Mouse (Mus musculus) limb, embryonic 15.5 days (tissue): ENCODE data around the gene Mrpl48. TPM values are rescaled to one million over a fixed set of nuclear protein-coding genes. Genes with fewer than 3 reads are reported as not detected.

Experiments used
- ATAC-seq: fragments of 200-750 bp; cut with Nextera tagmentation; 2 replicates; pipeline ENCODE4 v1.8.0; 2017; ENCODE audit warnings: low read depth, moderate TSS enrichment; ENCODE audit not compliant: insufficient number of reproducible peaks, low FRiP score, low TSS enrichment
- H3K27ac ChIP-seq: fragments of 300-500 bp; sonication (generic); 2 replicates; pipeline ENCODE4 v1.5.1; 2015; ENCODE audit warnings: moderate library complexity, mild to moderate bottlenecking, inconsistent platforms
- H3K27me3 ChIP-seq: fragments of 300-500 bp; sonication (generic); 2 replicates; pipeline ENCODE4 v1.6.1; 2015; ENCODE audit warnings: inconsistent platforms
- H3K36me3 ChIP-seq: fragments of 300-500 bp; sonication (generic); 2 replicates; pipeline ENCODE4 v1.6.1; 2015; ENCODE audit warnings: inconsistent platforms
- H3K4me1 ChIP-seq: fragments of 300-500 bp; sonication (generic); 2 replicates; pipeline ENCODE4 v1.6.1; 2015; ENCODE audit warnings: inconsistent platforms
- H3K4me2 ChIP-seq: fragments of 300-500 bp; sonication (generic); 2 replicates; pipeline ENCODE4 v1.6.1; 2015; ENCODE audit warnings: mild to moderate bottlenecking, inconsistent platforms
- H3K4me3 ChIP-seq: fragments of 300-500 bp; sonication (generic); 2 replicates; pipeline ENCODE4 v1.5.1; 2015; ENCODE audit warnings: mild to moderate bottlenecking, inconsistent platforms
- H3K9ac ChIP-seq: fragments of 300-500 bp; sonication (generic); 2 replicates; pipeline ENCODE4 v1.6.1; 2015; ENCODE audit warnings: inconsistent platforms
- H3K9me3 ChIP-seq: fragments of 300-500 bp; sonication (generic); 2 replicates; pipeline ENCODE4 v1.6.1; 2016; ENCODE audit warnings: inconsistent platforms
- WGBS: fragments of 180-500 bp; shearing (Covaris S2); methylation state at CpG from one replicate; pipeline ENCODE4 v1.1.7; 2015; 5-methylcytosine and 5-hydroxymethylcytosine counted together
- polyA plus RNA-seq: library from polyadenylated mRNA; unstranded; fragments of >200 nt; fragmentation: Nextera tagmentation; extraction: Ambion mirVana; gene quantifications from 2 replicates; pipeline ENCODE4 v1.2.1, GENCODE M21; 2015

The Mrpl48 gene
- polyA plus RNA-seq, 1 experiment from 2014 or later = 73.5 TPM

DNA sequence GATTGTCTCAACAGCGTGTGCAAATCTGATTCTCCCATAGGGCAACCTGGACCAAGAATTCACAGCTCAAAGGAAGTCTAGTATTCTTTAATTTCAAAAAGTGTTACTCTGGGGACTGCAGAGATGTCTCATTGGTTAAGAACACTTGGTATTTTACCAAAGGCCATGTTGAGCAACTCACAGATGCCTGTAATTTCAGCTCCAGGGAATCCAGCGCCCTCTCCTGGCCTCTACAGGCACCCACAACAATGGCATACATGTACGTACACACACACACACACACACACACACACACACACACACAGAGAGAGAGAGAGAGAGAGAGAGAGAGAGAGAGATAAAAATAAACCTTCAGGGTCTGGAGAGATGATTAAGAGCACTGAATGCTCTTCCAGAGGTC is 85.9 kb downstream of the Mrpl48 start:
- H3K27ac ChIP-seq = no peak overlapping the region
- WGBS = 82% methylated on average over 3 of the region's 3 CpGs
- H3K36me3 ChIP-seq = no peaks in the 10 kb centered on the region
- no peaks in the 10 kb centered on the region for H3K4me1 ChIP-seq
- no peak overlapping the region for H3K9ac ChIP-seq
- no peak for ATAC-seq
- H3K4me3 ChIP-seq = no peak overlapping the region
- H3K9me3 ChIP-seq = no peaks in the 10 kb centered on the region
- H3K4me2 ChIP-seq = no peak overlapping the region
- no peaks in the 10 kb centered on the region for H3K27me3 ChIP-seq

DNA sequence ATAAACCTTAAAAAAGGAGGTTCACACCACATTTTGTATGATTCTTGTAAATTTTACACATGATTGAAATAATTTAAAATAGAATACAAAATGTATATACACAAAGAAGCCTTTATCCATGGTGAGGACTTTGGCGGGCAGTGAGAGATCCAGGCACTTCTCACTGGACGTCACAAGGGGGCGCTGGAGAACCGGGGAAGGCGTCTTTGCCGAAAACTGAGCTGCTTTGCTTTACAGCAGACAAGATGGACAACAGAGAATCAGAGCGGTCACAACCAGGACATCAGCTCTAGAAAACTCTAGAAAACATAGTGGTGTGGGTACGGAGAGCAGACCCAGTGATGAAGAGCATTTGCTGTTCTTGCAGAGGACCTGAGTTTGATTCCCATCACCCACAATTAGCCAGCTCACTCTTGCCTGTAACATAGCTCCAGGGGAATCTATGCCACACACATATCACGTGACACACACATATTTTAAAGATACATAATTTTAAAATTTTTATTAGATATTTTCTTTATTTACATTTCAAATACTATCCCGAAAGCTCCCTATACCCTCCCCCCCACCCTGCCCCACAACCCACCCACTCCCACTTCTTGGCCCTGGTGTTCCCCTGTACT is 87.3 kb downstream of the Mrpl48 start:
- H3K9me3 ChIP-seq = no peaks in the 10 kb centered on the region
- 18% methylated on average over 10 of the region's 10 CpGs for WGBS
- H3K4me1 ChIP-seq = no peaks in the 10 kb centered on the region
- no peak overlapping the region for H3K4me3 ChIP-seq
- no peak overlapping the region for H3K27ac ChIP-seq
- H3K36me3 ChIP-seq = no peaks in the 10 kb centered on the region
- H3K27me3 ChIP-seq = no peaks in the 10 kb centered on the region
- H3K4me2 ChIP-seq = 0 out of 2 replicates have a peak overlapping the region, but pooled peaks have one; percentile 22
- no peak for ATAC-seq
- H3K9ac ChIP-seq = no peak overlapping the region

DNA sequence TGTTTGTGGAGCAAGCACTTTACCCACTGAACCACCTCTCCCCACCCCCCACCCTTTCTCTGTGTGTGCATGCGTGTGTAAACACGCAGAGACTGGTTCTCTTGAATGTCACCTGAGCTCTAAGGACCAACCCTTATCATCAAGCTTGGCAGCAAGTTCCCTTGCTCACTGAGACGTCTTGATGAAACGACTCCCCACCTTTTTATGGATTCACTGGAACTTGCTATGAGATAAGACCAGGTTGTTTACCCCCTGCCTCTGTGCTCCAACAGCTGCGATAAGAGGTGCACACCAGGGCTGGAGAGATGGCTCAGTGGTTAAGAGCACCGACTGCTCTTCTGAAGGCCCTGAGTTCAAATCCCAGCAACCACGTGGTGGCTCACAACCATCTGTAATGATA is 87.9 kb downstream of the Mrpl48 start:
- Histone ChIP-seq H3K9me3 (no peaks in the 10 kb centered on the region), H3K4me3 (no peak overlapping the region), H3K36me3 (no peaks in the 10 kb centered on the region), H3K4me2 (no peak overlapping the region), H3K27me3 (no peaks in the 10 kb centered on the region), H3K4me1 (no peaks in the 10 kb centered on the region), H3K27ac (no peak overlapping the region), H3K9ac (no peak overlapping the region)
- 55% methylated on average over 7 of the region's 7 CpGs for WGBS
- ATAC-seq = no peak

DNA sequence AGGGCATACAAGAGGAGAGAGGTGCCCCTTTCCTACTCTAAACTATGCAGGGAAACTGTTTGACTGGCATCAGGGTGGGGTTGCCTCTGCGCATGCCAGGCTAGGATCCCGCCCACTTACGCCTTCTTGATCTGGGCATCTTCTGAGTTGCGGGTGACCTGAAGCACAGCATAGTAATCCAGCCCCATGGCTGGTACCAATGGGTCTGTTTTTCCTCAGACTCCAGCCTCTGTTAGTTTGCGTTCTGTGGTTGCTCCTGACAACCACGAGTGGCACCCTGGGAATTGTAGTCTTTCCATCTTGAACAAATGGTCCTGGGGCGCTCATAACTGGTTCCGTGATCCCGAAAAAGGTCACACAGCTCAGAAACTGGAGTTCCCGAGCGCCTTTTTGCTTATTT is 93.5 kb downstream of the Mrpl48 start, which contains the start of gene Dnajb13:
TSS of gene Dnajb13 (minus strand) at position 388 of the 400 bp plus-strand sequence.
- no peak within 1 kb of the TSS for H3K4me3 ChIP-seq
- H3K4me1 ChIP-seq = peaks cover 3% of the 10 kb centered on the region; the same call in 1 of the 2 replicates
- no peak for ATAC-seq
- H3K36me3 ChIP-seq = no peaks in the 10 kb centered on the region
- H3K27ac ChIP-seq = no peak within 1 kb of the TSS
- WGBS = 49% methylated on average over 11 of the region's 11 CpGs
- H3K4me2 ChIP-seq = no peak within 1 kb of the TSS
- no peak within 1 kb of the TSS for H3K9ac ChIP-seq
- no peaks in the 10 kb centered on the region for H3K9me3 ChIP-seq
- H3K27me3 ChIP-seq = no peaks in the 10 kb centered on the region; the same call in 1 of the 2 replicates

DNA sequence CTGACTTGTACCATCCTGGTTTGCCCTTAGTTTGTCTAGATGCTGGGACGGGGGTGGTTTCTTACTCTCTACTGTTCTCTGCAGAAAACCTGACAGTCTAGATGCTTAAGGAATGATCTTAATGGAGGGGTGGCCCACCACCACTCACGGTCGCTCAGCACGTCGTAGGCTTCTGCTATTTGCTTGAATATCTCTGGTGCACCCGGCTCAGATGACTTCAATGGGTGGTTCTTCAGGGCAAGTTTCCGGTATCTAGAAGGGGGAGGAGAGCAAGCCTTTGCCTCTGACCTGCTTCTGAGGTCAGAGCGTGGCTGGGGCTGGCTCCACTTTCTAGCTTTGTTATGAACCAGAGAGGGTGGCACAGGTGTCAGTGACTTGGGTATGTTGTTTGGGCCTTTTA is 96.5 kb downstream of the Mrpl48 start:
- Histone ChIP-seq H3K36me3 (no peaks in the 10 kb centered on the region), H3K27ac (no peak overlapping the region), H3K4me2 (no peak overlapping the region), H3K9me3 (no peaks in the 10 kb centered on the region), H3K9ac (no peak overlapping the region), H3K27me3 (no peaks in the 10 kb centered on the region; the same call in 1 of the 2 replicates), H3K4me3 (no peak overlapping the region), H3K4me1 (peaks cover 3% of the 10 kb centered on the region; the same call in 1 of the 2 replicates)
- 78% methylated on average over 8 of the region's 8 CpGs for WGBS
- no peak for ATAC-seq

DNA sequence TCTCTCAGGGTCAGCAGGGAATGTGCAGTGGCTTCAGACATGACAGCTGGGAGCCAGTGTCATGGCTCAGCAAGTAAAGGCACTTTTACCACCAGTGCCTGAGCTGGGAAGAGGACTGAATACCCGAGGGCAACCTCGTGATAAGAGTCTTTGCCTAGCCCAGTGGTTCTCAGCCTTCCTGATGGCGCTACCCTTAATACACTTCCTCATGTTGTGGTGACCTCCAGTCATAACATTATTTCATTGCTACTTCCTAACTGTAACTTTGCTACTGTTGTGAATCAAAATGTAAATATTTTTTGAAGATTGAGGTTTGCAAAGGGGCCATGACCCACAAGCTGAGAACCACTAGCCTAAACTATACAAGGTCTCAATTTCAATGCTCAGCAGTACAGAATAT is 99.4 kb downstream of the Mrpl48 start:
- no peak overlapping the region for H3K9ac ChIP-seq
- no peak overlapping the region for H3K4me2 ChIP-seq
- no peaks in the 10 kb centered on the region; the same call in 1 of the 2 replicates for H3K27me3 ChIP-seq
- ATAC-seq = no peak
- no peaks in the 10 kb centered on the region for H3K36me3 ChIP-seq
- H3K27ac ChIP-seq = no peak overlapping the region
- no peaks in the 10 kb centered on the region for H3K4me1 ChIP-seq
- WGBS = 50% methylated on average over 3 of the region's 3 CpGs
- no peak overlapping the region for H3K4me3 ChIP-seq
- no peaks in the 10 kb centered on the region for H3K9me3 ChIP-seq

DNA sequence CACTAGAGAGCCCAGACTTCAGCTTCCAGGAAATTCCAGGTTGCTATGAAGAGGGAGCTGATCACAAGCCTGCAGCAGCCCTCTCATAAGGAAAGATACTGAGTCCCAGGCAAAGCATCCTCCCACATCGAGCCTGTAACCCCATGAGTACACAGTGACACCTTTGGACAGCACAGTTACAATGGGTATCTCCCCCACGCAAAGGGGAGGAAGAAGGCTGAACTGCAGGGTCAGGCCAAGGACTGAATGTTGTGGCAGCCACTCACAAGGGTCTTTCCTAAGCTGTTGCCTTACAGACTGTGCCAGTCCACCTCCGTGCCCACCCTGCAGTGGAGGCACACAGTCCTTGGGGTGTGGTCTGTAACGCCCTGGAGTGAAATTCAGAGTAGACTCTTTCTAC is 101.6 kb downstream of the Mrpl48 start:
- H3K9me3 ChIP-seq = no peaks in the 10 kb centered on the region
- H3K9ac ChIP-seq = no peak overlapping the region
- H3K4me2 ChIP-seq = no peak overlapping the region
- H3K36me3 ChIP-seq = no peaks in the 10 kb centered on the region
- H3K4me3 ChIP-seq = no peak overlapping the region
- H3K27me3 ChIP-seq = no peaks in the 10 kb centered on the region
- ATAC-seq = no peak
- no peaks in the 10 kb centered on the region for H3K4me1 ChIP-seq
- H3K27ac ChIP-seq = no peak overlapping the region
- WGBS = 75% methylated on average over 4 of the region's 4 CpGs

DNA sequence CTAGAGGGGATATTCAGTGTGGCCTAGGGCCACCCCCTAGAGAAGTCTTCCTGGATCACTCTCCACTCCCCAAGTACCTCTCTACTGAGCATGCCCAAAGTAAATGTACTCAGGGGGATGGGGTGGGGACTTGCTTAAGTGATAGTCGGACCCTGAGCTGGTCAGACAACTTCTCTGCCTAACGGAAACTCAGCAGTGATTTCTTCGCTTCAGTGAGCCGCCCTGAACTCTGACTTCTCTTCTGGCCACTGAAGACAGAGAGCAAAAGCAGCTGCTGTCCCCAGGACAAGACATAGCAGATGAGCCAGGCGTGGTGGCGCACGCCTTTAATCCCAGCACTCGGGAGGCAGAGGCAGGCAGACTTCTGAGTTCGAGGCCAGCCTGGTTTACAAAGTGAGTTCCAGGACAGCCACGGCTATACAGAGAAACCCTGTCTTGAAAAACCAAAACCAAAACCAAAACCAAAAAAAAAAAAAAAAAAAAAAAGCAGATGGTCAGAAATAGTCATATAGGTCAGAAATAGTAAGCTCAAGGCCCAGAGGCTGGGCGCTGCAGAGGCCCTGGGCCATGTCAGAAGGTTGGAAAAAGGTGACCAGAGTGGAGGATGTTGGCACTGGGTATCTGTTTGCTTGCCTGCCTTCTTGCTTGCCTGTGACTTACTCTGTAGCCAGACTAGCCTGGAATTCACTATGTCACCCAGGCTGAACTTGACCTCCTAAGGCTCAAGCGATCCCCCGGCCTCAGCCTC is 103.2 kb downstream of the Mrpl48 start:
- Histone ChIP-seq H3K4me3 (no peak overlapping the region), H3K9me3 (no peaks in the 10 kb centered on the region), H3K36me3 (no peaks in the 10 kb centered on the region), H3K4me2 (no peak overlapping the region), H3K27ac (no peak overlapping the region), H3K9ac (no peak overlapping the region), H3K27me3 (no peaks in the 10 kb centered on the region), H3K4me1 (peaks cover 4% of the 10 kb centered on the region; the same call in 1 of the 2 replicates)
- 84% methylated on average over 13 of the region's 13 CpGs for WGBS
- ATAC-seq = no peak

DNA sequence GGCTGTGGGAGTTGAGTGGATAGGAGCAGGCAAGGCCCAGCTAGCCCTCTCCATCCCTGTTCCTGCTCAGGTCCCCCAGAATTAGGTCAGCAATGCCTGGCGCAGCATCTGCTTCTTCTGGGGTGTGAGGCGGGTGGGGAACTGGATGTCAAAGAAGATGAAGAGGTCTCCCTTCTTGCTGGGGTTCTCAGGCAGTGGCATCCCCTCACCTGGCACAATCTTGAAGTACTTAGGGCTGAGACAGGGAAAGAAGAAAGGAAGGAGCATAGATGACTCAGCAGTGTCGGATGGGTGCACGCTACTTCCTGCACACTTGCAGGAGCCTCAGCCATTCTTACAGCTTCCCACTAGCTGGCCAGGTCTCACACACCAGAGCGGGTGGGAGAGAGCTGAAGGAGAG is 105.0 kb downstream of the Mrpl48 start:
- H3K4me1 ChIP-seq = peaks cover 4% of the 10 kb centered on the region; the same call in 1 of the 2 replicates
- no peak overlapping the region for H3K27ac ChIP-seq
- ATAC-seq = no peak
- H3K27me3 ChIP-seq = no peaks in the 10 kb centered on the region
- no peaks in the 10 kb centered on the region for H3K9me3 ChIP-seq
- H3K9ac ChIP-seq = no peak overlapping the region
- 73% methylated on average over 5 of the region's 5 CpGs for WGBS
- H3K4me3 ChIP-seq = no peak overlapping the region
- H3K36me3 ChIP-seq = peaks cover 15% of the 10 kb centered on the region
- H3K4me2 ChIP-seq = no peak overlapping the region

DNA sequence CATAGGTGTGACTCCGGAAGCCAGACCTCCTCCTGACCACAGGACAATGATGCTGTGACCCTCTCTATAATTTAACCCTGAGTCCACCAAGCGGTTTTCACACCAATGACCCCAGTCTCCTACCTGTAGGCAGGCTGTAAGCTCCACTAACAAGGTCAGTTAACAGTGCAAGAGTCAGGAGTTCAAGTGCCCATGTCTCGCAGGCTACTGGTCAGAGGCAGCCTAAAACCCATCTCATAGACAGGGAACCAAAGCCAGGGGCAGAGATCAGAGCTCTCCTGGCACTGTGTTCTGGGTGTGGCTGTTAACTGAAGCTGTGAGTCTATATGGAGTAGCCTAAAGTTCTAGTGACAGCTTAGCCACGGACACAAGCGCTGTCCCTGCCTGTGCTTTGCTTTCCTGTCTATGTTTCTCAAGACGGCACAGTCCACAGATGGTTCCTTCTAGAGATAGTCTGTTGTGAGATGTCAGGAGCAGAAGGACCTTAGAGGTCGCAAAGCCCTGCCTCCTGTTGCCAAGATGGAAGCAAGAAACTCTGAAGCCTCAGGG is 105.7 kb downstream of the Mrpl48 start:
- Histone ChIP-seq H3K4me2 (no peak overlapping the region), H3K4me3 (no peak overlapping the region), H3K9me3 (no peaks in the 10 kb centered on the region), H3K4me1 (peaks cover 4% of the 10 kb centered on the region; the same call in 1 of the 2 replicates), H3K9ac (no peak overlapping the region), H3K27me3 (no peaks in the 10 kb centered on the region), H3K36me3 (peaks cover 21% of the 10 kb centered on the region), H3K27ac (no peak overlapping the region)
- no peak for ATAC-seq
- WGBS = 79% methylated on average over 7 of the region's 7 CpGs

DNA sequence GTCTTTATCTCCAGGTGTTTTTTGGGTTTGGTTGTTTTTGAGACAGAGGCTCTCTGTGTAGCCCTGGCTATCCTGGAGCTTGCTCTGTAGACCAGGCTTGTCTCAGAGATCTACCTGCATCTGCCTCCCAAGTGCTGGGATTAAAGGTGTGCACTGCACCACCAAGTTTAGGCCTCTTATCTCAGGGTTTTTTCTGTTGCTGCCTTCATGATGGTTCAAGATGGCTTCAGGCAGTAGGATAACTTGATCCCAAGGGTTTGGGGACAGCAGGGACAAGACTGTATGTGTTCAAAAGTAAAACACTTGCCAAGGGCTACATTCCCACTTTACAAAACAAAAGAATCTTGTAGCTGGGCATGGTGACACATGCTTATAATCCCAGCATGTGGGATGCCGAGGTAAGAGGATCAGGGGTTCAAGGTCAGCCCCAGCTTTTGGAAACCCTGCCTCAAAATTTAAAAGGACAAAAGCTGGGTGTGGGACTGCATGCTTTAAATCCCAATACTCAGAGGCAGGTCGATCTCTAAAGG is 106.2 kb downstream of the Mrpl48 start:
- peaks cover 4% of the 10 kb centered on the region; the same call in 1 of the 2 replicates for H3K4me1 ChIP-seq
- no peak overlapping the region for H3K4me2 ChIP-seq
- H3K27me3 ChIP-seq = no peaks in the 10 kb centered on the region
- H3K9me3 ChIP-seq = no peaks in the 10 kb centered on the region
- H3K36me3 ChIP-seq = peaks cover 24% of the 10 kb centered on the region
- no peak overlapping the region for H3K27ac ChIP-seq
- no peak overlapping the region for H3K9ac ChIP-seq
- no peak overlapping the region for H3K4me3 ChIP-seq
- ATAC-seq = no peak
- 54% methylated on average over 2 of the region's 2 CpGs for WGBS
